Mouse (Mus musculus): ENCODE measurements at regions not wholly inside any gene's neighbourhood (a gene's known extent, or its start where the extent isn't known, plus 50 kb on each side); places are given as distances from the start of the nearest gene placed in this dataset.
A peak's percentile ranks its signal among the peaks of the same experiment; 100 is the strongest.

- DNase-seq (ENCODE audit: low spot score in 2 of 2), result no peak
Observed at GRCm38 (mm10) chr2:114275536-114275935, 74.3 kb upstream of the Zfp770 start.

- DNase-seq (ENCODE audit: low spot score in 2 of 2), result peak; percentile 29 to 65
Observed at GRCm38 (mm10) chr2:114260397-114261071, 59.3 kb upstream of the Zfp770 start.

- no peak for DNase-seq (ENCODE audit: low spot score in 2 of 2)
Observed at GRCm38 (mm10) chr2:114259539-114259938, 58.3 kb upstream of the Zfp770 start.

All from layer of hippocampus, postnatal 14 days (tissue).